Mouse (Mus musculus) lung, embryonic 14.5 days (tissue): ENCODE measurements around the gene 4933415A04Rik. TPM values are rescaled to one million over a fixed set of nuclear protein-coding genes. Genes with fewer than 3 reads are reported as not detected.

Experiments used
- ATAC-seq: fragments of 200-750 bp; cut with Nextera tagmentation; 2 replicates; pipeline ENCODE4 v1.8.0; 2017; ENCODE audit warnings: mild to moderate bottlenecking, moderate TSS enrichment, moderate library complexity; ENCODE audit not compliant: insufficient read depth
- DNase-seq: peaks from one replicate; pipeline ENCODE4 v3.0.0-alpha.2; 2015
- H3K27ac ChIP-seq: fragments of 300-500 bp; sonication (generic); 2 replicates; pipeline ENCODE4 v1.5.1; 2014; ENCODE audit warnings: low read depth, mild to moderate bottlenecking, moderate library complexity
- H3K27me3 ChIP-seq: fragments of 300-500 bp; sonication (generic); 2 replicates; pipeline ENCODE4 v1.6.1; 2014; ENCODE audit warnings: low read length, control low read depth; ENCODE audit not compliant: insufficient read depth
- H3K36me3 ChIP-seq: fragments of 300-500 bp; sonication (generic); 2 replicates; pipeline ENCODE4 v1.6.1; 2014; ENCODE audit warnings: control low read depth; ENCODE audit not compliant: insufficient read depth
- H3K4me1 ChIP-seq: fragments of 300-500 bp; sonication (generic); 2 replicates; pipeline ENCODE4 v1.6.1; 2014; ENCODE audit warnings: antibody characterized with exemption, control low read depth; ENCODE audit not compliant: insufficient read depth
- H3K4me2 ChIP-seq: fragments of 300-500 bp; sonication (generic); 2 replicates; pipeline ENCODE4 v1.6.1; 2014; ENCODE audit warnings: mild to moderate bottlenecking
- H3K4me3 ChIP-seq: fragments of 300-500 bp; sonication (generic); 2 replicates; pipeline ENCODE4 v1.5.1; 2014; ENCODE audit warnings: low read depth, low read length
- H3K9ac ChIP-seq: fragments of 300-500 bp; sonication (generic); 2 replicates; pipeline ENCODE4 v1.6.1; 2014
- H3K9me3 ChIP-seq: fragments of 300-500 bp; sonication (generic); 2 replicates; pipeline ENCODE4 v1.6.1; 2016; ENCODE audit warnings: low read depth, low read length, control low read depth
- CTCF ChIP-seq: IDR thresholded peaks from 2 replicates; pipeline ENCODE4 v1.5.1; 2016; ENCODE audit warnings: antibody characterized with exemption, low read depth
- WGBS: fragments of 180-500 bp; shearing (Covaris S2); extraction: QIAGEN DNeasy Blood & Tissue Kit; methylation state at CpG from one replicate; pipeline ENCODE4 v1.1.7; 2014; 5-methylcytosine and 5-hydroxymethylcytosine counted together
- polyA plus RNA-seq: library from polyadenylated mRNA; unstranded; fragments of >200 nt; fragmentation: Nextera tagmentation; extraction: Ambion mirVana; gene quantifications from 2 replicates; pipeline ENCODE4 v1.2.1, GENCODE M21; 2014

4933415A04Rik gene
- polyA plus RNA-seq, 1 experiment from 2014 or later = 7.6 TPM

DNA sequence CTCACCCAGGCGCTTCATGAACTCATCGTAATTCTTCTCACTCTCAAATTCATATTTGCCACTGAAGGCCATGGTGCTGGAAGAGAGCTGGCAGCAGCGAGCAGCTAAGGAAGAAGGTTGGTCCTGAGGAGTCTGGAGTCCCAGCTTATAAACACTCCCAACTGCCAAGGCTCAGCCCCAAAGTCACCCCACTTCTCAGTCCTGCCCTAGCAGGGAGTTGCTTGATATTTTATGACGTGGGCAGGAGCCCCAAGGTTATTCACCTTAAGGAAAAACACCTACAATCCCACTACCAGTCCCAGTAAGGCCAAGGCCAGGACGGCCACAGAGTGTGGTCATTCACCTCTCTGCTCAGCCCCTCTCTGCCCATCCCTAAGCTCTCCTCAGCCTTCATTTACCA, 14.6 kb downstream of the 4933415A04Rik start, which contains the start of gene Fabp6:
Gene Fabp6, minus strand, starts transcription at position 101 of the 400 bp plus-strand sequence.
- Histone ChIP-seq H3K9me3 (no peaks in the 10 kb centered on the region), H3K27me3 (no peaks in the 10 kb centered on the region), H3K4me3 (no peak within 1 kb of the TSS), H3K4me2 (no peak within 1 kb of the TSS), H3K27ac (no peak within 1 kb of the TSS), H3K4me1 (no peaks in the 10 kb centered on the region), H3K9ac (no peak within 1 kb of the TSS), H3K36me3 (no peaks in the 10 kb centered on the region)
- no peak for DNase-seq
- ATAC-seq = no peak
- 80% methylated on average over 5 of the region's 5 CpGs for WGBS
- TF ChIP-seq CTCF = no peak

DNA sequence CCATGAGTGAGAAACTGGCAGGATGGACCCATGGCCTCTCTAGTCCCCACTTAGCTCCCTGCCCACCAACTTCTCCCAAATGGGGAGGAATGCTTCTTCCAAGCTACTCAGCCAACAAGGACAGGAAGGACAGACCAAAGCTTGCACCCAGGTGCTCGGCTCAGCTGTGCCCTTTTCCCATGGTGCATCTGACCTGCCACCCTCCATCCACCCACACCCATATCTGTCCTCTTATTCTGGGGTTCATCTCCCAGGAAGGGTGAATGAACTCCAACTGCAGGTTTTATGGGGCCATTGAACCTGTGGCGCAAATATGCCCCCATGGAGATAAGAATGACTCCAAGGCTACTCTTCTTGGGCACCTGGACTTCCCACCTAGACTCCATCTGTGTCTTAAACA, 17.4 kb downstream of the 4933415A04Rik start:
- no peaks in the 10 kb centered on the region for H3K4me1 ChIP-seq
- TF ChIP-seq CTCF = no peak
- H3K9me3 ChIP-seq = no peaks in the 10 kb centered on the region
- H3K36me3 ChIP-seq = no peaks in the 10 kb centered on the region
- no peaks in the 10 kb centered on the region for H3K27me3 ChIP-seq
- H3K4me2 ChIP-seq = no peak overlapping the region
- DNase-seq (no peak), ATAC-seq (no peak)
- H3K9ac ChIP-seq = no peak overlapping the region
- no peak overlapping the region for H3K4me3 ChIP-seq
- 82% methylated on average over 2 of the region's 2 CpGs for WGBS
- no peak overlapping the region for H3K27ac ChIP-seq

DNA sequence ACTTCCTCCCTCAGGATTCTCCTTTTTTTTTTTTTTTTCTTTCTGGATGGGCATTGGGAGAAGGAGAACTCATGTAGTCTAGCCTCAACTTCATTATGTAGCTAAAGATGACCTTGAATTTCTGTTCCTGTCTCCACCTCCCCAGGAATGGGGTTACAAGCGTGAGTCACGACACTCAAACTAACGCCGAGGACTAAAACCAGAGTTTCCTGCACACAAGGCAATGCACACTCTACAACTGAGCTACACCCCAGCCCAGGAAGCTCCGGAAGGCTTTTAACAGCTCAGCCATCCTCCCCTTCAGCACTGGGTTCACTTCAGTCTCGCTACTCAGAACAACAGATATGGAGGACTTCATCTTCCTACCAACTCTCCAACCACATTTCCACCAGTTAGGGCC, 18.1 kb downstream of the 4933415A04Rik start:
- TF ChIP-seq CTCF = no peak
- DNase-seq = no peak
- no peak for ATAC-seq
- Histone ChIP-seq H3K36me3 (no peaks in the 10 kb centered on the region), H3K9me3 (no peaks in the 10 kb centered on the region), H3K9ac (no peak overlapping the region), H3K27ac (no peak overlapping the region), H3K4me3 (no peak overlapping the region), H3K4me1 (no peaks in the 10 kb centered on the region), H3K27me3 (no peaks in the 10 kb centered on the region), H3K4me2 (no peak overlapping the region)
- WGBS = 84% methylated on average over 6 of the region's 6 CpGs

DNA sequence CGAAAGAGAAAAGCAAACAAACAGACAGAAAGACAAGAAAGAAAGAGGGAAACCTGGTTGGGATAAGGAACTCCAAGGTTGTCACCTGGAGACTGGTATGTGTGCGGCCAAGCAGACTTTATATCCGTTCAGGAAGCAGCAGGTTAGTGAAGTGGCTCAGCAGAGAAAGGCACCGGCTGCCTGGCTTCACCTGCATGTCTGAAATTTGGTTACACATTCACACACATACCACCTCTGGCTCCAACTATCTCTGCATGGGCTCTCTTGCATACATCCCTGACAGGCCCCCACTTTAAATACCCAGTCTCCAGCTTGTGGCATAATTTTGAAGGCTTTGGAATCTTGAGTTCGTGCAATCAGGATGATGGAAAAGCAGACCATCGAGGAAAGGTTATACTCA, 19.0 kb downstream of the 4933415A04Rik start:
- peaks cover 5% of the 10 kb centered on the region; the same call in 1 of the 2 replicates for H3K4me1 ChIP-seq

DNA sequence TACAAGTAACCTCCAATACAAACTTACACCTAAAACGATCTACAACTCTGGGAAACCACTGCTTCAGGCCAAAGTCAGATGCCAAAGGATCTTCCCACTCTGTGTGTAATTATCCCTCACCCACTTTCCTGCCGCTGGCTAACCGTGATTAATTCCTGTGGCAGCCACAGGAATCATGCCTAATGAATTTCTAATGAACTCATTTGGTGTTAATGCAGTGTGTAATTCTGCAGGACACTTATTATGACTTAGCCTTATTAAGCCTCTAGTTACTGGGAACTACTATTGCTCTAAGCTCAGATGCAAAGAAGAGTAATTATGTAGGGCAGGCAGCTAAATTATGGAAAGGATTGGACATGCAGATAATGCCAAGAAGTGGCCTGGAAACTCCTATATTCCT, 21.6 kb downstream of the 4933415A04Rik start:
- H3K27me3 ChIP-seq = no peaks in the 10 kb centered on the region
- H3K36me3 ChIP-seq = no peaks in the 10 kb centered on the region
- no peaks in the 10 kb centered on the region for H3K9me3 ChIP-seq
- WGBS = 75% methylated on average over 3 of the region's 3 CpGs
- peaks cover 7% of the 10 kb centered on the region; the same call in 1 of the 2 replicates for H3K4me1 ChIP-seq
- H3K4me3 ChIP-seq = no peak overlapping the region
- H3K4me2 ChIP-seq = no peak overlapping the region
- no peak for DNase-seq
- TF ChIP-seq CTCF = no peak
- no peak overlapping the region for H3K9ac ChIP-seq
- ATAC-seq = no peak
- H3K27ac ChIP-seq = no peak overlapping the region

More for the DNA sequence above, 19.0 kb downstream of the 4933415A04Rik start:
- no peak overlapping the region for H3K27ac ChIP-seq
- no peak overlapping the region for H3K4me3 ChIP-seq
- no peak for ATAC-seq
- 73% methylated on average over 6 of the region's 6 CpGs for WGBS
- no peak overlapping the region for H3K4me2 ChIP-seq
- no peak for TF ChIP-seq CTCF
- no peak overlapping the region for H3K9ac ChIP-seq
- no peaks in the 10 kb centered on the region for H3K36me3 ChIP-seq
- no peak for DNase-seq
- no peaks in the 10 kb centered on the region for H3K9me3 ChIP-seq
- no peaks in the 10 kb centered on the region for H3K27me3 ChIP-seq

DNA sequence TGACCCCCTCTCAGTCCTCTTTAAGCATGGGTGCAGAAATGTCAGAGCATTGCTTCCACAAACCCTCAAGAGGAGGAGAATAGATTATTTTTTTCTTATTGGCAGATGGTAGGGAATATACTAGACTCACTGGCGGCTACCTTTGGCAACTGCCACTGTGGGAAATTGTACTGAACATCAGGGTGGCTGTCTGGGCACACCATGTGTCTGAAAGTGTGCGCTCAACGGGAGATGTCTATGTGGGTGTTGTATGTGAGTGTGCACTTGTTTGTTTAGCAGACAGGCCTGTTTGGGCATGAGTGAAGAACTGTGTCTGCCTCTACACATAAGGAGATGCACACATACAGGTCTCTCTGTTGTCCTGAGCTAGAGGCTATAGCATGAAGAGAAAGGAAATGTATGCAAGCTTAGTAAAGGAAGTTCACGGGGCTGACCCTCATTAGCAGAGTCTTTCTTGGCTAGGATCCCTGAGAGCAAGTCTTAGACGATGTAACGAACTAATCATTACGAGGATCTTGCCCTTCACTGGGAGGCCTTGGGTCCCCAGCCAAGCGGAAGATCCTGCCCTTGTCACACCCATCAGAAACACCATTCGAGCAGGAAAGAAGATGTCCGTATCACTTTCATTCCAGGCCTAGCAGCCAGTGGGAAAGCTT, 23.3 kb downstream of the 4933415A04Rik start:
- Histone ChIP-seq H3K4me1 (peaks cover 7% of the 10 kb centered on the region; the same call in 1 of the 2 replicates), H3K36me3 (no peaks in the 10 kb centered on the region), H3K4me2 (no peak overlapping the region), H3K9me3 (no peaks in the 10 kb centered on the region), H3K27ac (peak overlapping the region; percentile 38; the same call in 1 of the 2 replicates), H3K27me3 (no peaks in the 10 kb centered on the region), H3K4me3 (no peak overlapping the region), H3K9ac (no peak overlapping the region)
- 40% methylated on average over 10 of the region's 10 CpGs for WGBS
- TF ChIP-seq CTCF = no peak
- DNase-seq (peak; percentile 82), ATAC-seq (peak; percentile 54)

DNA sequence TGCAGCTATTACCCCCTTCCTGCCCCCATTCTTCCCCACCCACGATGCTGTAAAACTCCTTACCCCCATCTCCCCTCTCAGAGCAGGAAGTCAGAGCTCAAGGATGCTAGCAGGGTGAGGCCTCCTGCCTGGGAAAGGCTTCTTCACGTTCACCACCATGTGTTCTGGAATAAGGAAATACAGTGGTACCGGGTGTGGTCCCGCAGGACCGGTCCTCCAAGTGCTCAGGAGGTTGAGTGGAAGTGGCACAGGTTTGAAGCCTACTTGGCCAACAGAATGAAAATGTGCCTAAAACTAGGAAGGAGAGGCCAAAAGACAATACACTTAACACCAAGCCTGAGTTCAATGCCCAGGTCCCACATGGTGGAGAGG, 23.8 kb downstream of the 4933415A04Rik start:
- TF ChIP-seq CTCF = no peak
- 50% methylated on average over 5 of the region's 5 CpGs for WGBS
- Histone ChIP-seq H3K4me3 (no peak overlapping the region), H3K4me1 (peaks cover 7% of the 10 kb centered on the region; the same call in 1 of the 2 replicates), H3K27ac (peak overlapping the region; percentile 36; the same call in 1 of the 2 replicates), H3K9me3 (no peaks in the 10 kb centered on the region), H3K9ac (no peak overlapping the region), H3K36me3 (no peaks in the 10 kb centered on the region), H3K4me2 (no peak overlapping the region), H3K27me3 (no peaks in the 10 kb centered on the region)
- ATAC-seq (no peak), DNase-seq (no peak)
